Mouse (Mus musculus) small intestine, adult 2 months (tissue): ENCODE measurements around the gene Edc3.

Source experiments
- CTCF ChIP-seq: fragments of 200-500 bp; IDR thresholded peaks from 2 replicates; pipeline ENCODE4 v1.5.1; 2012; ENCODE audit warnings: low read depth, mild to moderate bottlenecking, control low read depth, inconsistent platforms, low read length, moderate library complexity, mixed read lengths; ENCODE audit not compliant: insufficient replicate concordance, insufficient read length; ENCODE audit errors: extremely low read depth
- POLR2A ChIP-seq: fragments of 200-500 bp; IDR thresholded peaks from 2 replicates; pipeline ENCODE4 v1.6.1; 2012; ENCODE audit warnings: low read depth, mild to moderate bottlenecking, control low read depth, inconsistent platforms, low read length, moderate library complexity

DNA sequence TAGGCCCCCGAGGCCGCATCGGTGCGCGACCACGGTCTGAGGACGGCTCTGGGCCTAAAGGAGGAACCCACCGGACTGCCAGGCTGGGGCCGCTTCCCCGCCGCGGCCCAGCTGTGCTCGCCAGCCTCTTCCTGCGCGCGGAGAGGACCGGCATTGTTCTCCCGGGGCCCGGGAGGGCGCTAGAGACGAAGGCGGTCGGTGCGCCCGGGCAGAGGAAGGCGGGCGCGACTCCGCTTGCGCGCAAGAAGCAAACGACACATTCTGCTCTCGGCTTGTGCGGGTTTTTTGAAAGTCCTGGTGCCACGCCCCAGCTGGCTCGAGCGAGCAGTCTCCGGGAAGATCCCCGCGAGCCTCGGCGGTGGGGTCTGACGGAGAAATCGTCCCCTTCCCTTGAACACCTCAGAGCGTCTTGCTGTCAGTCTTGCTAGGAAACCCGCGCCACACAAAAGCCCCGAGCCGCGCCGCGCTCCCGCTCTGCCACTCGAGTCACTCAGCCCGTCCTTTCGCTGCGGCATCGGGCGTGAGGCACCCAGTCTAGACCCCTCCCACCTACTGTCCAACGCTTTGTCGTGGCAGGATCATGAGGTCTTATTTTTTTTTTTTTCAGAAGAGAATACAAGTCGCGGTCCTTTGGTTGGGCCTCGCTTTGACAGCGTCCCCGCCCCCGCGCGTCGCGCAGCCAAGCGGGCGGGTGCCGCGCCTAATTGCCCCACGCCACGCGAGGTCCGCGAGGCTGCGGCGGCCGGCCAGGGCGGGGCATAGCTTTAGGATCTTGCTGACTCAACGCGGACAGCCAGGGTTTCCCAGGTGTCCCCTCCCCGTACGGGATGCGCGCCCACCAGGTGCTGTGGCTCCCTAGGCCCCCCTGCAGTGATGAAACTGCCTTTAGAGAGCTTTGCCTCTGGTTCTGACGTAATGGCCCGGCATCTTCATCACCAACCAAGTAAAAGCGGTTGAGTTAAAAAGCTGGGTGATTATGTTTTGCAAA is 57.3 kb downstream of the Edc3 start, which contains the start of gene Clk3:
- TF ChIP-seq CTCF, result no peak
- no peak; the same call in 1 of the 2 replicates for TF ChIP-seq POLR2A
